Mouse (Mus musculus): ENCODE results near the gene Wdr64. TPM values are rescaled to one million over a fixed set of nuclear protein-coding genes. Genes with fewer than 3 reads are reported as not detected.

Wdr64 gene
- total and polyA plus RNA-seq, 3 experiments: 0.05 TPM; not detected in 2

DNA sequence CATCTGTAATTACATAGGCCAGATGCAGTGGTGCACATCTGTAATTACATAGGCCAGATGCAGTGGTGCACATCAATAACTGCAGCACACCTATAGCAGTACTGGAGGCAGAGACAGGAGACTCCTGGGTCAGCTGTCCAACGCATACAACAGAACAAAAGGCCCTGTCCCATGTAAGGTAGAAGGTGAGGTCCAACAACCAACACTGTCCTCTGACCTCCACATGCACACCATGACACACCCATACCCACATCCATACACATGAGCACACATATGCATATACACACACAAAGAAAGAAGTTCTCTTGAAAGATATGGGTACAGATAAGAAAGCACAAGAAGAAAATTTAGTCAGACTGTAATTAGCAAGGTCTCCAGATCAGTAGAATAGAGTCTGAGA lies 157.1 kb downstream of the Wdr64 start:
- Histone ChIP-seq H3K36me3 (replicated peaks) (no peaks in the 10 kb centered on the region), H3K9me3 (replicated peaks) (no peaks in the 10 kb centered on the region), H3K4me3 (ENCODE audit: low read depth, low read length) (no peak overlapping the region), H3K27me3 (ENCODE audit: insufficient read depth, low read length) (no peaks in the 10 kb centered on the region), H3K4me1 (ENCODE audit: insufficient read depth, low read depth, low read length) (no peaks in the 10 kb centered on the region)
- TF ChIP-seq POLR2AphosphoS5 (IDR thresholded peaks at IDR 0.05; ENCODE audit: insufficient replicate concordance, low read depth, low read length) (no peak), GATA2 (IDR thresholded peaks at IDR 0.05; ENCODE audit: borderline replicate concordance, low read depth, low read length) (no peak), CTCF (IDR thresholded peaks at IDR 0.05; ENCODE audit: low read depth, low read length) (no peak), GATA1 (IDR thresholded peaks at IDR 0.05; ENCODE audit: borderline replicate concordance, low read length) (no peak), TAL1 (conservative IDR thresholded peaks at IDR 0.05; ENCODE audit: low read depth, low read length) (no peak)
- no peak for ATAC-seq (ENCODE audit: extremely low read depth, insufficient number of reproducible peaks, low FRiP score, poor library complexity, severe bottlenecking)
- DNase-seq (ENCODE audit: low spot score): no peak

Other genes with a start within 250 kb of the Wdr64 start
- not detected in 2 replicates for gene Rgs7, start 206.1 kb upstream of the Wdr64 start, total RNA-seq (2014; fragmentation: Nextera tagmentation)
- 0.05 and 0.12 TPM in 2 replicates for gene Rgs7, start 206.1 kb upstream of the Wdr64 start, total RNA-seq (2017)
- not detected in 2 replicates for gene Rgs7, start 206.1 kb upstream of the Wdr64 start, polyA plus RNA-seq (2012)
- gene Kmo, start 78.2 kb upstream of the Wdr64 start, total RNA-seq (2014; fragmentation: Nextera tagmentation): not detected in 2 replicates
- gene Kmo, start 78.2 kb upstream of the Wdr64 start, total RNA-seq (2017): 0.17 TPM in 1 of 2 replicates, not detected in the other
- not detected in 2 replicates for gene Kmo, start 78.2 kb upstream of the Wdr64 start, polyA plus RNA-seq (2012)
- 38.9 and 47.1 TPM in 2 replicates for gene Fh1, start 73.0 kb upstream of the Wdr64 start, total RNA-seq (2014; fragmentation: Nextera tagmentation)
- gene Fh1, start 73.0 kb upstream of the Wdr64 start, total RNA-seq (2017): 160 and 162 TPM in 2 replicates
- 20.8 and 22.8 TPM in 2 replicates for gene Fh1, start 73.0 kb upstream of the Wdr64 start, polyA plus RNA-seq (2012)
- not detected in 2 replicates for gene Opn3, start 5.8 kb upstream of the Wdr64 start, total RNA-seq (2014; fragmentation: Nextera tagmentation)
- gene Opn3, start 5.8 kb upstream of the Wdr64 start, total RNA-seq (2017): 0.17 and 0.27 TPM in 2 replicates
- 0.64 and 0.98 TPM in 2 replicates for gene Opn3, start 5.8 kb upstream of the Wdr64 start, polyA plus RNA-seq (2012)
- gene Chml, start 5.7 kb upstream of the Wdr64 start, total RNA-seq (2014; fragmentation: Nextera tagmentation): 18.4 and 21.7 TPM in 2 replicates
- 15.6 and 17.8 TPM in 2 replicates for gene Chml, start 5.7 kb upstream of the Wdr64 start, total RNA-seq (2017)
- 15.6 and 25.3 TPM in 2 replicates for gene Chml, start 5.7 kb upstream of the Wdr64 start, polyA plus RNA-seq (2012)
- gene Exo1, start 182.0 kb downstream of the Wdr64 start, total RNA-seq (2014; fragmentation: Nextera tagmentation): 53.2 and 54.9 TPM in 2 replicates
- gene Exo1, start 182.0 kb downstream of the Wdr64 start, total RNA-seq (2017): 49.5 and 59.3 TPM in 2 replicates
- gene Exo1, start 182.0 kb downstream of the Wdr64 start, polyA plus RNA-seq (2012): 2.6 and 2.7 TPM in 2 replicates
- gene Gm38100, start 221.7 kb downstream of the Wdr64 start, total RNA-seq (2014; fragmentation: Nextera tagmentation): not detected in 2 replicates
- gene Gm38100, start 221.7 kb downstream of the Wdr64 start, total RNA-seq (2017): 0.55 TPM in 1 of 2 replicates, not detected in the other
- not detected in 2 replicates for gene Gm38100, start 221.7 kb downstream of the Wdr64 start, polyA plus RNA-seq (2012)

Data from G1E (cell line).